Mouse (Mus musculus): Measurements from ENCODE around the gene Isca1.

GRCm38 (mm10) chr13:59746164-59746563 is 23.4 kb downstream of the Isca1 start:
- TF ChIP-seq CTCF (IDR thresholded peaks at IDR 0.05; ENCODE audit: control insufficient read depth, insufficient read depth, low read length) (no peak), POLR2A (IDR thresholded peaks at IDR 0.05; ENCODE audit: borderline replicate concordance, control insufficient read depth, low read depth, low read length) (no peak)
